Mouse (Mus musculus): ENCODE results near the gene Tmsb10.

GRCm38 (mm10) chr6:72940493-72940892 lies 18.1 kb downstream of the Tmsb10 start:
- TF ChIP-seq CTCF (IDR thresholded peaks at IDR 0.05; ENCODE audit: borderline replicate concordance, insufficient read depth, low read depth, low read length) (peak; percentile 84), POLR2A (IDR thresholded peaks at IDR 0.05; ENCODE audit: borderline replicate concordance, insufficient read depth, low read length) (no peak)
